Mouse (Mus musculus): ENCODE measurements at regions not wholly inside any gene's neighbourhood (a gene's known extent, or its start where the extent isn't known, plus 50 kb on each side); places are given as distances from the start of the nearest gene placed in this dataset.

DNA sequence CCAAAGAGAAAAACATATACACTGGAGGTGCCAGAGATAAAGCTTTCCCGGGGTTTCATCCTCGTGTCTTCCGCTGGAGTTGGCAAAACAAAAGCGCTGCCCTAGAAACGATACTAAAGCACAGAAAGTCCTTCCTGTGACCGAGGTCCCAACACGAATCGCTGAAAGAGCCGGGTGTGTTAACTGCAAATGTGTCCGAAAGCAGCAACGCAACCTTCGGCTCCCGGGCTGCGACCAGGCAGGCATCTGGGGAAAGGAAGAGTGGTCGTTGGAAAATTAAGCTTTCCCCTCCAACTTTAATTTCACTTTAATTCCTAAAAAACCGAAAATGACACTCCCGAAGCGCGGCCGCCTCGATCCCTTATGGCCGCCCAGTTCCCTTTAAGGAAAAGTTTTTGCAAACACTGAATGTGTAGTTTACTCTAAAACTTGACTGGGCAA lies 262.5 kb upstream of the Nfe2l3 start:
- TF ChIP-seq CTCF (IDR thresholded peaks at IDR 0.05; ENCODE audit: control insufficient read depth, insufficient read depth, low read length) (no peak), POLR2A (IDR thresholded peaks at IDR 0.05; ENCODE audit: borderline replicate concordance, control insufficient read depth, low read depth, low read length) (no peak)

Data from bone marrow, adult 2 months (tissue).